Mouse (Mus musculus) adrenal gland, postnatal 36 days (tissue): ENCODE results near the gene Zfp426. TPM values are rescaled to one million over a fixed set of nuclear protein-coding genes. Genes with fewer than 3 reads are reported as not detected.

ENCODE experiments used
- DNase-seq, 2 experiments: peaks; one replicate each; pipeline ENCODE4 v3.0.0; 2021; ENCODE audit warnings: mixed read lengths in 1 of 2
- long read RNA-seq, 2 experiments: library from polyadenylated mRNA; stranded (forward); transcript quantifications; one replicate each; pipeline ENCODE4 v2.0.0; 2021; ENCODE audit warnings: borderline sequencing depth in 2 of 2
- total RNA-seq, 2 experiments: library from RNA; stranded (reverse); gene quantifications; 2 replicates each; pipeline ENCODE4 v1.2.3; 2021

Gene Zfp426
- total RNA-seq: 10 to 100 TPM; 21.8 to 22.0 TPM
- long read RNA-seq, experiment 1, partial matches to known transcripts: 2 of 6 reads
- long read RNA-seq, experiment 1, other reads (novel, unspliced or antisense): 4 of 6 reads
- long read RNA-seq, experiment 2: 0 reads

DNA sequence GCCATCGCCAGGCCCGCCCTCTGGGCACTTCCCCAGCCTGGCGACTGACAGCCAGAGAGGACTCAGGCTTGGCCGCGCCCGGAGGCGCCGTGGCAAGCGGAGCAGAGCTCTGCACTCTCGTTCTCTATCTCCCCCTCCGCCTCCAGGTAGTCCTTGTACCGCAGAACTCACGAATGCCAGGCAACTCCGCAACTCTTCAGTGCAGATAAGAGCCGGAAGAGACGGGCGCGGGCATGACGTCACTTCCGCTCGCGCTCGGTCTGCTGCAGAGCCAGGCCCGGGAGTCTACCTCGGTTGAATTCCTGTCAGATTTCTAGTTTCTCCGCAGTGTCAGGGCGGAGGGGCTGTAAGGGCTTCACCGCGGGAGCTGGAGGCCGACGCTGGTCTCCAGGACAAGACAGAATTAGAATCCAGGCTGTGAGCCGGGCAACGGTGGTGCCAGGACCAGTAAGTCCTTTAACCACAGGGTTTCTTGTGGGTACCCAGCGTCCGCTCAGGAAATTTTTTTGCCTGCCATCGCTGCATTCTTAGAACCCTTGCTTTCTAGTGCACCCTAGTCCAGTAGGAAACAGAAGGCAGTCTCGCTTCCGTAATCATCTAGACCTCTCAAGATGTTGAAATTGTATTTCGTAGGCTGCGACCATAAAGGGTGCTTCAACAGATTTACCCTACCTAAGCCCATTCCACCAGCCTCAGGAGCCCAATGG is at the start of gene Zfp426:
TSS of gene Zfp426 (minus strand) at position 220 of the 707 bp plus-strand sequence.
- peak; percentile 87 to 91 for DNase-seq

DNA sequence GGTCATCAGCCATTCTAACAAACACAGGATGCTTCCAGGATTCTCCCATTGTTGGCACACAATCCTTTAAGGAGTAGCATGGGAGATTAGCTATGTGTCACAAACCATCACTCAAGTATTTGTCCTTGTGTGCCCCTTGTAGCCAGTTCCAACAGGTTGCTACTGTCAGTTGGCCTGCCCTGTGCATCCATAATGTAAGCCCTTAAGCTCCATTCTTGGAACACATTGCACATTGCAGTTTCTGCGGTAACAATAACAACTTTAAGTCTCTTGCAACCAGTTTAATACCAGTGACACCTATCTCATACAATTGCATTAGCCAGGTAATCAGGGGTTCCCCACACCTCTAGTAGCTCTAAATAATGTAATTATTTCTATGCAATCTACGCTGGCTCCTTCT is 44.1 kb upstream of the Zfp426 start:
- no peak for DNase-seq

DNA sequence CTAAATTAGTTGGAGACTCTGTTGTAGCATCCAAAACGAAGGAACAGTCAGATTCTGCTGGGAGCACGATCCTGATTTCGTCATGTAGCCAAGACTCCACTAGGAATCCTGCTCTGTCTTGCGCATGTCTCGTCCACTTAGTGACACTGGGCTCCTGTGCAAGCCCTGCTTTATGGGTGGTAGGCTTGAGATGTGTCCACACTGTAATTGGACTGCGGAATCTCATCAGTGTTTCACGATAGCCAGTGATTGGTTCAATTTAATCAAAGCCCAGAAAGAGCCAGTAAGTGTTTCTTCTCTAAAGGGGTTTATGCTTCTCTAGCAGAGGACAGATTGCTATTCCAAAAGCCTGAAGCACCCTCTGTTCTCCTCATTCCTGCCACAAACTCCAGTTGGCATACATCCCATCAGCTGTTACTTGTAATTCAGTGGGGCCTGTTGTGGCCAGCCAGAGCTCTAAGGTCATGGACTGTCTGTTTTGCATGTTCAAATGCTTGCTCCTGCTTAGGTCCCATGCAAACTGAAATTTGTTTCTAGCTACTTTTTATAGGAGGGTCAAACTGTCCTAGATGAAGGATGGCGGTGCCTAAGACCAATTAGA is 41.9 kb upstream of the Zfp426 start:
- peak in 1 of 2 experiments; percentile 15 for DNase-seq

DNA sequence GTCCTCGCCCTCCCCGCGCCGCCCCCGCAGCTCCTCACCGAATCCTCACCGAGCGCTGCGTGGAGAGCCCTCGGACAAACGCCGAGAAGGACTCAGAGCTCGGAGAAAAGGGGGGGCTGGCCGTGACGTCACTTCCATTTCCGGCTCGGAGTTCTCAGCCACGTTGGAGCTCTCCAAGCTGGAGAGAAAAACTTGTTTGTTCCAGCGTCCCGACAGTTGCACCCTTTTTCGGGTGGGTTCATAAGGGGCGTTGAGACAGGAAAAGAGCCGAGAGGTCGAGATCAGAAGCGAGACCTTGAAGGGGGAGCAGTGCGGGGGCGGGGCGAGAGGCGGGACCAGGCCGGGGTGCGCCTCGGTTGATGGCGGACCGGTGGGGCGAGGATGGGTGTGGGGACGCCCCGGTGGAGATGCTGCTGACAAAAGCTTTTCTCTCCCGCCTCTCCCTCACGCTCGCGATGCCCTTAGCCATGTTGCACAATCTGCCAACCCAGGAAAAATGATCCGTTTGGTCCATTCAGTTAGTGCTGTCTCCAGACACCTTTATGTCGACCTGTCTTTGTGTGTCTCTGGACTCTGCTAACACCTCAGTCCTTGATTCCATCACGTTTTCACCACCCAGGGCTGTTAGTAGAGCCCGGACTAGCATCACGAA is 28.9 kb upstream of the Zfp426 start, which contains the start of gene Zfp266:
TSS of gene Zfp266 (minus strand) at position 112 of the 652 bp plus-strand sequence.
- DNase-seq: peak; percentile 93 to 94

DNA sequence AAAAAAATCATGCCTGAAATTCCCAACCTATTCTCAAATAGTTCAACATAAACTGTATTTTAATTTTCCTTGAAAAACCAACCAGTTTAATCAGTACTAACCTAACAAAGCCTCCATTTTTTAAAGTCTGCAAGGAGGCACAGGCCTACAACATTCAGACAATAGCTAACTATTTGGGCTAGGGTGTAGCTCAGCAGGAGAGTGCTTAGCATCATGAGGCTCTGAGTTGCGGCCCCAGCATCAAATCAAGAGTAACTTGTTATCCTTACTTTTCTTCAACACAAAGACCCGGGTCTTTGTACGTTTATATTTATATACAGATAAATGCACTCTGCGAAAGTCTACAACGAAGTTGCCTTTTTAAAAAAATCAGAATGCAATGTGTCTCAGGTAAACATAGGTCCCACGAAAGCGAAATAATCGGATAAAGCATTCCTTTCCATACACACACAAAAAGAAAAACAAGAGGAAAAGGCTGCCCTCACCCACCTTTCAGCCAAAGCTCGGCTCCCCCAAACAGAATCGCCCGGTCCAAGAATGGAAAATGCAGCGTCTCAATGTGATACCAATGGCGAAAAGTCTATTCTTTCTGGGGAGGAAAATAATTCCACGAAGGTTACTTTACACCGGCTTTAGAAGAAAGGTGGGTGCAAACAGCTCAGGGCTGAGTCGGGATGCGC is 28.1 kb upstream of the Zfp426 start:
- DNase-seq: no peak

DNA sequence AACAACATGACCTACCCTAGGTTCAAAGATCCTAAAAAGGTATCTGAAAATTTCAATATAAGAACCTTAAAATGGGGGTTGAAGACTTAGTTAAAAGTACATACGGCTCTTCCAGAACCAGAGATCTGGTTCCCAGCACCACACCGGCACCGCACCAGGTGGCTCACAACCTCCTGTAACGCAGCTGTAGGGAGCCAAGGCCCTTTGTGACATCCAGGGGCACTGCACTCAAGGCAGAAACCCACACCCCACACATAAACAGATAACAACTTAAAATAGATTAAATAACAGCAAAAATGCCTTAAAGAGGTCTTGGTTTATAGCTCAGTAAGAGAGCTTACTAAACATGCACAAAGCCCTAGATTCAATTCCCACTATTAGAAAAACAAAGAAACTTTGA is 27.4 kb upstream of the Zfp426 start:
- no peak for DNase-seq

DNA sequence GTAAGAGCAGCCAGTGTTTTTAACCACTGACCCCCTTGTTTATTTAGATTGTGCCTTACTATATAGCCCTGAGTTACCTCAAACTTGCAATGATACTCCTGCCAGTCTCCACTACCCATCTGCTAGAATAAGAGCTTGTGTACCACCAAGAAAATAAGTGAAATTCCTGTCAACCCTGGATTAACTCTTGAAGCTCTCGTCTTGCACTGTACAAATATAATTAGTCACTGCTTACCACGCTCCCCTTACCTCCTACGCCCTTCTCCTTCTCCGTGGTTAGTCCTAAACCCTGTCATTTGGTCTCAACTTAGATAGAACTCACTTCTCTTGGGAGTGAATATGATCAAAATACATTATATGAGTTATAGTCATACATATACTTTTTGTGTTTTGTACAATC is 26.2 kb upstream of the Zfp426 start:
- DNase-seq: no peak

DNA sequence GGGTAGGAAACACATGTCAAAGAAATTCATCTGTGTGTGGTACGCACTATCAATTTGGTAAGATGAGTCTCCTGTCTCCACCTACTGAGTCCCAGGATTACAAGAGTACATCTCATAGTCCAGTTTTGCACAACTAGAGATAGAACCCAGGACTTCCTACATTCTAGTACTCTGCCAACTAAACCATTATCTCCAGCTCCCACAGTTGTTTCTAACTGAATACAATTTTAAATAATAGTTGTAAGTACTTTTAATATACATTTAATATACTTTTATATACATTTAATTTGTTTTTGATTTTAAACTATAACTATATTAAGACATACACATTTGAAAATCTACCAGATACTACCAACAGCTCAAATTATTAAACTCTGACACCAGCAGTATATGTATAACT is 25.2 kb upstream of the Zfp426 start:
- DNase-seq: no peak

DNA sequence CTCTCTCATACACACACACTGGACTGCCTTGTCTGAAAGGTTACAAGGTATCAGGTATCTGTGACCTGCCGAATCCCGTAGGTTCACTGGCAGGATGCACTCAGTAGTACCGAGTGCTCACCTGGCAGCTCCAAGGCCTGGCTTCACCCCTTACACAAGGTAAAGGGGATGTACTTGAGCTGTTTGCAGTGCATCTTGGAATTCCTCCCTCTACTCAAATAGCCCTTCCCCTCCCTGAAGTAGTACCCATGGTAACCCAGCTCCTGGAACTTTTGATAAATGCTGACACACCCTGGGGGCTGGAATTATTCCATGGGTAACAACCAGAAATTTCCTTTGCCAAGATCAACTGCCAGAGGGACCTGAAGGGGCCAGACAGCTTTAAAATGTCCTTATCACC is 21.5 kb upstream of the Zfp426 start:
- DNase-seq: no peak

DNA sequence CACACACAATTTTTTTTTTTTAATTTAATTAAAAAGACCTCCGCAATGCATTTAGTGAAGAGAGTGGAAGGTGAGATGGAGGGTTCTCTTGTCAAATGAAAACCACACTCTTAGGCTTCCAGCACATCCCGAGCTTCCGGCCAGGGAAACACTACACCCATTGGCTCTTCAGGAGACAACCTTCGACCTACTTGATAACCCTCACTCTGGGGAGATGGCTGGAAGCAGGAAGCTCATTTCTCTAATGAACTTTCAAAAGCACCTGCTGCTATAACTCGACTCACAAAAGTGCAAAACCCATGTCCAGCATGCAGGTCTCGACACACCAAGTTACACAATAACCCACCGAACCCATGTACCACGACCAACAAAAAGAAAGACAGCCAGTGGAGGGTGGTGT is 20.2 kb upstream of the Zfp426 start:
- DNase-seq: no peak

DNA sequence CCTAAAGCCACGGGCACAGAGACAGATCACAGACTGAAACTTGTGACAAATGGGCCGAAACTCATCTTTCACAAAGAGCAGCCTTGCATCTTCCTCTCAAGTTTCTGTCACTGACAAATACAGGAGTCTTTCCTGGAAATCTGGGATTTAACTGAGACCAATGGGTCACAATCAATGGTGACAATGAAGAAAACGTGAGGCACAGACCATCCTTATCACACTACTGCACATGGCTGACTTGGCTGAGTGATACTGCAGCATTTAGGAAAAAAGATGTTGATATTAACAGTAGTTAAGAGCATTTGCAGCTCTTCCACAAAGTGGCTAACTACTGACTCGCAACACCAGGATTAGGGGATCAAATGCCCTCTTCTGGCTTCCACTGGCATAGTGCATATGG is 19.1 kb upstream of the Zfp426 start:
- DNase-seq: no peak

DNA sequence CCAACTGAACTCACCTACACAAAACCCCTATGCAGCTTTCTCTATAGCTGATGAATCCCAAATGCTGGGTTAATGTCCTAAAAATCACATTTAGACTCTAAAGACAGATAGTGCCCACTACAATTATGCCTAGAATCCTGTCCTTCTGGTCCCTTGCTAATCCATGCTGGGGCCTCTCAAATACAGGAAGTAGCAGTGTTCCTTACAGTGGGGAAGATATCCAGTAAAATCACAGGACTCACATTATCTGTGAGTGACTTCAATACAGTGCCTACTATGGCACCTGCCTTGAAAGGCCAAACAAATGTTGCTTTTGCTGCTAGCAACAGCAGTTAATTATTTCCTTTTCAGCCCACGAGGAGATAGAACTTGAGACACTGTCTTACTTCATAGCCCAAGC is 17.8 kb upstream of the Zfp426 start:
- no peak for DNase-seq

DNA sequence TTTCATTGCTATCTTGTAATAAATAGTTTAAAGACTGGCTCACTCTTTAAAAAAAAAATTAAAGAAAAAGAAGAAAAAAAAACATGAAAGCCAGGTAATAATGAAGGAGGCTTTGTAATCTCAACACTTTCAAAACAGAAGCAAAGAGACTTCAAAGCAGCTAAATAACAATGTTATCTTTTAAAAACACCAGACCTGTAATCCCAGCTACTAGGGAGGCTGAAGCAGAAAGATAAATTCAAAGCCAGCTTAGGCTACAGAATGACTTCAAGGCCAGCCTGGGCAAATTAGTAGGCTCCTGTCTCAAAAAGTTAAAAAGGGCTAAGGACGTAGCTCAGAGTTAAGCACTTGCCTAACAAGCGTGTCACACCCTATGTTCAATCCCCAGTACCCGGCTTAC is 17.1 kb upstream of the Zfp426 start:
- no peak for DNase-seq

DNA sequence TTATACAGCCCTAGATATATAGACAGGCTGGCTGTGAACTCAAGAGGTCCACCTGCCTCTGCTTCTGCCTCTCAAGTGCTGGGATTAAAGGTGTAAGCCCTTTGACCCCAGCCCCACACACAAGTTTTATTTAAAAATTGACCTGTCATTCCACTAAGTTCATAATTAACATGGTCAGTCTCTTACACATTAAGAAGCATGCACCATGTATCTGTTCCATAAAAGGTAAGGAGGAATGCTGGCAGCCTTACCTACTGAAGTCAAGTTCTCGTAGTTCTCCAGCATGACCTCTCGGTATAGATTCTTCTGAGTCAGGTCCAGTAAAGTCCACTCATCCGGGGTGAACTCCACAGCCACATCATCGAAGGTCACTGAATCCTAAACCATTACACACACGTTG is 12.3 kb upstream of the Zfp426 start:
- no peak for DNase-seq

DNA sequence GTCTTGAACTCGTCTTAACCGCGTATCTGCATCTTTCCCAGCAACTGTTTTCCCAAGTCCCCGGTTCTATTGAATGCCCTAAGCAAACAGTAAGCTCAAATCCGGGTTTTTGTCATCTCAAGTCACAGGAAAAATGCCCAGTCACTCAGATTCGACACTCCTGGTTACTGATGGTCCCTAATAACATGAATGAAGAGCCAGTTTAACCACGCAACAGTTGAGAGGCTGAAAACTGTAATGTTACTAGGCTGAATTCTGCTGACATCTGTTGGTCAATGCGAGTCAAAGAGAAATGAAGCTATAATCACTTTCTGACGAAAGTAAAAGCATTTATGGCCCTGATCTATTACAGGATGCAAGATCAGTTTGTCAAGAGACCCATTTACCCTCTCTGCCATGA is 735 bp upstream of the Zfp426 start:
- no peak for DNase-seq

DNA sequence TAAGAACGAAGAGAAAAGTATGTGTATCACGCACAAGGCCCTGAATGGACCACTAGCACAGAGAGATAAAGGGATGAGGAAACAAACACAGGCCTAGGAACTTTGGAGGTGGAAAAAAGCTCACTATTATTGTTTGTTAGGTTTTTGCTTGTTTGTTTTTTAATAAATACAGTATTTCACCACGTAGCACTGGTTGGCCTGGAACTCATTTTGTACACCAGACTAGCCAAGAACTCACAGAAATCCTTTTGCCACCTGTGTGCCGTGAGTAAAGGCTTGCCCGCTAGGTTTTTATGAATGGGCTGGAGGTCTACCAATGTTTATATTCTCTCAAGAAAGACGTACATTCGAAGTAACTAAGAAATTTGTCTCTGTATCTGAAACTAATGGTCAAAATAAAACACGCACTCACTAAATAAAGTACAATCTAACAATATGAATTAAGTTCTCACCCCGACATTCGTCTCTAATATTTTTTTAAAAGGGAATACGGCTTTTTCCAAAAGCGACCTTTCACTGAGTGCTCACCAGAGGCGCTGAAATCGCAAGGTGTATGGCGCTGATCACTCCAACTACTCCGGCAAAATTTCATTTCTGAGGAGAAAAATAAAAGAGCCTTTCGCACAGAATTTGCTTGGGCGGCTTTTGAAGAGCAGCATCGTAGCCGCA is 554 bp downstream of the Zfp426 start:
- DNase-seq: no peak

DNA sequence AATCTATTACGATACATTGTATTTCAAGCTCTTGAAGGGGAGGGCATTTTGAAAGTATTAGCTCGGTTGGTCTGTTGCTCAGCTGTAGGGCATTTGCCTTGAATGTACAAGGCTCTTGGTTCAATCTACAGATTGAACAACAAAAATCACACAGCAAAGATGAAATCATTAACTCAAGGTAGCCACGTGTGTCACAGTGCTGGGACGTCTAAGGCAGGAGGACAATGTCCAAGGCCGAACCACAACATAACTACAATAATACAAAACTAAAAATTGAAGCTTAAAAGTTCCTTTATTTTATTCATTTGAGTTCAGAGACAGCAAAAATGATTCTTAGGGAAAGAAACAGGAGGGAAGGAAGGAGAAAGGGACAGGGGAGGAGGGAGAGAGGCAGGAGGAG is 3.0 kb downstream of the Zfp426 start:
- no peak for DNase-seq

DNA sequence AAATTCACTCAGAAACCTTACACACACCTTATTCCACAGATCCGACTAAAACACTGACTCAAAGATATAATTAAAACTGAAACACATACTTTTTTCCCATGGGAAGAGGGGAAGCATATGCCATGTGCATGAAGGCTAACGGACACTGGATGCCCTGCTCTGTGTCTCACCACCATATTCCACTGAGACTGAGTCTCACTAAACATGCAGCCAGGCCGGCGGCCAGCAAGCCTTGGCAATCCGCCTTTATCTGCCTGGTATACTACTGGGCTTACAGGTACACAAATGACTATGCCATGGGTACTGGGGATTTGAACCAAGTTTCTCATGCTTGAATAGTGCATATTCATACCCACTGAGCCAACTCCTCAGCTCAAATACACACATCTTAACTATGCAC is 13.2 kb downstream of the Zfp426 start:
- DNase-seq: peak in 1 of 2 experiments; percentile 21

DNA sequence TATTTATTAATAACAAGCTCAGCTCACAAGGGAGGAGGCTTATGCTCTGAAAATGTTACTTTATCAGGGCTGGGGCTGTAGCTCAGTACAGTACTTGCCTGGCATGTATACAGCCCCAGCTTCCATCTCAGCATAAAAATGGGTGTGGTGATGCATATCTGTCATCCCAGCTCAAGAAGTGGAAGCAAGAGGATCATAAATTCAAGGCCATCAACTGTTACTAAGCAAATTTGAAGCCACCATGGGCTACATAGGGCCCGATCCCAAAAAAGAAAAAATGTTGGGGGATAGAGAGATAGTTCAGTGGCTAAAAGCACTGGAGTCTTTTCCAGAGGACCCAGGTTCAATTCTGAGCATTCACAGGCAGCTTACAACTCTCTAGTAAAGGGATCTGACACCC is 15.9 kb downstream of the Zfp426 start:
- DNase-seq: no peak

DNA sequence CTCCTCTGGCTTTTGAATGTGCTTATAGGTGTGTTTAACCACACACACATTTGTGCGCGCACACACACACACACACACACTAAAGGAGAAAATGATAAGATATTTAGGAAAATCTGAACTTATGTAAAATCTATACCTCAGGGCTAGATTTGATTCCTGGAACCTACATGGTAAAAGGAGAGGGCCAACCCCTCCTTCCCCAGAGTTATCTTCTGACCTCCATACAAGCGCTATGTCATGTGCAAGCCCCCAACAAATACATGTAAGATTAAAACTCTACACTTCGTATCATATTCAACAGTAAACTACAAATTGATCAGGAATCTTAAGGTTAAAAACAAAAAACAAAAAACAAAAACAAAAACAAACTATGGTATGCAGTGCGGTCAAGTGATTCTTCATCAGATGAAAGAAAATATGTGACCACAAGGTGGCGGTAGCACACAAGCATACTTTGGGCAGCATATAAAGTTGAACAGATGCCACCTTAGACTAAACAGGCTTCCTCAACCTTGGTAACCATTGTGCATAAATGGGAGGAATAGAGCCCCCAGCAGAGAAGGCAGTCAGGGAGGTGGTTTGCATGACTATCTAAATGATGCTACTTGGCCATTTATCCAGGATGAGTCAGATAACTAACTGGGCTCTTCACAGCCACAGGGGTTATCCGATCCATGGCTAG is 25.6 kb downstream of the Zfp426 start:
- peak; percentile 46 to 69 for DNase-seq
